Mouse (Mus musculus) embryonic facial prominence, embryonic 13.5 days (tissue): ENCODE results near the gene Kdelr3. TPM values are rescaled to one million over a fixed set of nuclear protein-coding genes. Genes with fewer than 3 reads are reported as not detected.

Experiments used
- ATAC-seq: fragments of 200-750 bp; cut with Nextera tagmentation; 2 replicates; pipeline ENCODE4 v1.8.0; 2017; ENCODE audit warnings: low read depth; ENCODE audit not compliant: insufficient number of reproducible peaks, insufficient read depth, low FRiP score, low TSS enrichment
- H3K27ac ChIP-seq: fragments of 300-500 bp; sonication (generic); 2 replicates; pipeline ENCODE4 v1.5.1; 2015; ENCODE audit warnings: moderate library complexity, mild to moderate bottlenecking, inconsistent platforms
- H3K27me3 ChIP-seq: fragments of 300-500 bp; sonication (generic); 2 replicates; pipeline ENCODE4 v1.6.1; 2015; ENCODE audit warnings: mild to moderate bottlenecking, inconsistent platforms
- H3K36me3 ChIP-seq: fragments of 300-500 bp; sonication (generic); 2 replicates; pipeline ENCODE4 v1.6.1; 2015; ENCODE audit warnings: mild to moderate bottlenecking, inconsistent platforms
- H3K4me1 ChIP-seq: fragments of 300-500 bp; sonication (generic); 2 replicates; pipeline ENCODE4 v1.6.1; 2015; ENCODE audit warnings: inconsistent platforms
- H3K4me2 ChIP-seq: fragments of 300-500 bp; sonication (generic); 2 replicates; pipeline ENCODE4 v1.6.1; 2015; ENCODE audit warnings: moderate library complexity, mild to moderate bottlenecking, inconsistent platforms
- H3K4me3 ChIP-seq: fragments of 300-500 bp; sonication (generic); 2 replicates; pipeline ENCODE4 v1.5.1; 2015; ENCODE audit warnings: mild to moderate bottlenecking, inconsistent platforms
- H3K9ac ChIP-seq: fragments of 300-500 bp; sonication (generic); 2 replicates; pipeline ENCODE4 v1.6.1; 2015; ENCODE audit warnings: mild to moderate bottlenecking, inconsistent platforms
- H3K9me3 ChIP-seq: fragments of 300-500 bp; sonication (generic); 2 replicates; pipeline ENCODE4 v1.6.1; 2016; ENCODE audit warnings: inconsistent platforms
- WGBS: fragments of 180-500 bp; shearing (Covaris S2); methylation state at CpG from one replicate; pipeline ENCODE4 v1.1.7; 2015; ENCODE audit warnings: mixed read lengths; 5-methylcytosine and 5-hydroxymethylcytosine counted together
- polyA plus RNA-seq: library from polyadenylated mRNA; unstranded; fragments of >200 nt; fragmentation: Nextera tagmentation; extraction: Ambion mirVana; gene quantifications from 2 replicates; pipeline ENCODE4 v1.2.1, GENCODE M21; 2015

The Kdelr3 gene
- polyA plus RNA-seq, 1 experiment from 2014 or later, result 99.5 TPM

DNA sequence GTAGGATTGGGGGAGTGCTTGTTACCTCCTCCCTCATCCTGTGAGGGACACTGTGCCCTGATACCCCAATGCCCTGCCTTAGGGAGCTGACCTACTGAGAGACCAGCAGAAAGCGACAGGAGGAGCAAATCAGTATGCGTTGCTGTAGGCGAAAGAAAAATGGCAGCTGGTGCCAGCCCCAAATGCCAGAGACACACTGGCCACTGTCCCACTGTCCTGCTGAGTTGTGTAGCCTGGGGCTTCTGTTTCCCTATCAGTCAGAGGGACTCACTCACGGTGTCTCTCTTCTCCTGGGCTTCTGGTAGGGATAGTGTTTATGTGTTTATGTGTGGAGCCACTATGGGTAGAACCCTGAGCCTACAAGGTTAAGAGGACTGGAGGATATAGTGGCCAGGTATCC, 1.5 kb downstream of the Kdelr3 start:
- 75% methylated on average over 4 of the region's 4 CpGs for WGBS
- H3K4me2 ChIP-seq, result peak overlapping the region; percentile 80
- H3K36me3 ChIP-seq, result peaks cover 12% of the 10 kb centered on the region
- no peak for ATAC-seq
- peaks cover 45% of the 10 kb centered on the region for H3K27me3 ChIP-seq
- H3K4me3 ChIP-seq, result peak overlapping the region; percentile 64
- H3K9ac ChIP-seq, result peak overlapping the region; percentile 84
- H3K27ac ChIP-seq, result no peak overlapping the region
- no peaks in the 10 kb centered on the region; the same call in 1 of the 2 replicates for H3K9me3 ChIP-seq
- peaks cover 38% of the 10 kb centered on the region for H3K4me1 ChIP-seq

GRCm38 (mm10) chr15:79518571-79518970, 2.4 kb downstream of the Kdelr3 start:
- H3K36me3 ChIP-seq, result peaks cover 21% of the 10 kb centered on the region
- H3K27ac ChIP-seq, result no peak overlapping the region
- H3K4me1 ChIP-seq, result peaks cover 37% of the 10 kb centered on the region
- no peaks in the 10 kb centered on the region; the same call in 1 of the 2 replicates for H3K9me3 ChIP-seq
- H3K4me3 ChIP-seq, result no peak overlapping the region
- no peak for ATAC-seq
- WGBS, result 92% methylated on average over 3 of the region's 3 CpGs
- H3K4me2 ChIP-seq, result peak overlapping the region; percentile 80
- peaks cover 38% of the 10 kb centered on the region for H3K27me3 ChIP-seq
- H3K9ac ChIP-seq, result no peak overlapping the region

DNA sequence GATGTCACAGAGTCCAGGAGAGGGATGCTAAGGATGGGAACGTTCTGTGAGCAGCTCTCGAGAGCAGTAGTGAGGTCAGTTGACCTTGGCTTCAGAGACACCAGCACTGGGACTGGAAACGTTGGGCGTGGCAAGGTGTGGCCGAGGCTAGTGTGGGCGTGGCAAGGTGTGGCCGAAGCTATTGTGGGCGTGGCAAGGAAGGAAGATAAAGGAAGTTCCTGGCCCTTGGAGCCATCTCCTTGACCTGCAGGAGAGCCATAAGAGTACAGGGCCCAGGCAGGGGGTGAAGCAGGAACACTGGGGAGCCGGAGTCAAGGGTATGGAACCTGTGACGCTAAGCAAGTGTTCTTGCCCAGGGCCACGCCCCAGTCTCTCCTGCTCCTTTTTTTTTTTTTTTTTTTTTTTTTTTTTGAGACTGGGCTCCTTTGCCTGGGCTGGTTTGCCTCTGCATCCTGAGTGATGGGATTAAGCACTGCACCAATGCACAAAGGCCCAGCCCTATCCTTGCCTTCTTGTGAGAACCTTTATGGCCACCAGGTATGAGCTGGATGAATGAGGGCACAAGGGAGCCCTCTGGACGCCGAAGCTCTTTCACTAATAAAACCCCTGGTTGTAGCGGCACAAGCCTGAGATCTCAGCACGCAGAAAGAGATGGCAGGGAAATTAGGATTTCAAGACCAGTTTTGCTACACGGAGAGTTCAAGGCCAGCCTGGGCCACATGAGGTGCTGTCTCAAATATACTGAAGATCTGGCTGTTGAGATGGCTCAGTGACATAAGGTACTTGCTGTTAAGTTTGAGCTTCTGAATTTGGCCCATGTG, 3.4 kb downstream of the Kdelr3 start:
- Histone ChIP-seq H3K9me3 (no peaks in the 10 kb centered on the region; the same call in 1 of the 2 replicates), H3K27me3 (peaks cover 28% of the 10 kb centered on the region), H3K27ac (no peak overlapping the region), H3K4me2 (no peak overlapping the region), H3K4me3 (no peak overlapping the region), H3K36me3 (peaks cover 30% of the 10 kb centered on the region), H3K9ac (no peak overlapping the region), H3K4me1 (peaks cover 29% of the 10 kb centered on the region)
- 50% methylated on average over 16 of the region's 16 CpGs for WGBS
- ATAC-seq, result no peak

- no peak overlapping the region for H3K4me2 ChIP-seq
- H3K9me3 ChIP-seq, result no peaks in the 10 kb centered on the region
- no peaks in the 10 kb centered on the region for H3K27me3 ChIP-seq
- H3K9ac ChIP-seq, result no peak overlapping the region
- H3K4me3 ChIP-seq, result no peak overlapping the region
- ATAC-seq, result no peak
- WGBS, result 87% methylated on average over 5 of the region's 5 CpGs
- H3K27ac ChIP-seq, result no peak overlapping the region
- peaks cover 86% of the 10 kb centered on the region for H3K36me3 ChIP-seq
- peaks cover 3% of the 10 kb centered on the region for H3K4me1 ChIP-seq
Measured at GRCm38 (mm10) chr15:79525564-79525963, 9.4 kb downstream of the Kdelr3 start.

- ATAC-seq, result no peak
- Histone ChIP-seq H3K36me3 (peaks cover 89% of the 10 kb centered on the region), H3K4me1 (peaks cover 3% of the 10 kb centered on the region), H3K9me3 (no peaks in the 10 kb centered on the region), H3K27me3 (no peaks in the 10 kb centered on the region), H3K4me2 (no peak overlapping the region), H3K27ac (peak overlapping the region; percentile 29; the same call in 1 of the 2 replicates), H3K9ac (no peak overlapping the region), H3K4me3 (no peak overlapping the region)
- 54% methylated on average over 9 of the region's 9 CpGs for WGBS
Measured at GRCm38 (mm10) chr15:79525979-79526768, 10.0 kb downstream of the Kdelr3 start.

DNA sequence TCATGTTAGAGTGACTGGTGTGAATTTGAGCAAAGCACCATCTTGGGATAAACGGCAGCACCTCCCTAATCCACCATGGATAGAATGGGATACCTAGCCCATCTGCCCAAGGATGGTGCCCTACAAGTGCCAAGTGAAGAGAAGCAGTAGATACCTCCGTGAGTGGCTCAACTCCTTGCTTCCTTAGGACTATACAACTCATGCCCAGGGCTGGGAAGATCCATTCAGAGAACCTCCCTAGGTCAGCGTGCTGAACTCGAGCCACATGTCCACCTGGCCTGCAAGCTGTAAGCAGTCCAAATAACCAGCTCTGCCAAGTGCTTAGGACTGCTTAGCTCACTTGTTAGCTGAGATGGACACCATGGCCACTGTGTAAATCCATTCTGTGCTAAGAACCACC, 11.0 kb downstream of the Kdelr3 start:
- WGBS, result 79% methylated on average over 4 of the region's 4 CpGs
- H3K4me2 ChIP-seq, result no peak overlapping the region
- peaks cover 3% of the 10 kb centered on the region for H3K4me1 ChIP-seq
- no peak overlapping the region for H3K9ac ChIP-seq
- no peak for ATAC-seq
- no peak overlapping the region for H3K4me3 ChIP-seq
- H3K36me3 ChIP-seq, result peaks cover 96% of the 10 kb centered on the region
- no peaks in the 10 kb centered on the region for H3K27me3 ChIP-seq
- no peak overlapping the region for H3K27ac ChIP-seq
- no peaks in the 10 kb centered on the region for H3K9me3 ChIP-seq

- Histone ChIP-seq H3K9me3 (no peaks in the 10 kb centered on the region), H3K36me3 (peaks cover 96% of the 10 kb centered on the region), H3K4me2 (no peak overlapping the region), H3K4me3 (no peak overlapping the region), H3K27ac (no peak overlapping the region), H3K4me1 (peaks cover 3% of the 10 kb centered on the region), H3K27me3 (no peaks in the 10 kb centered on the region), H3K9ac (no peak overlapping the region)
- ATAC-seq, result no peak
- 50% methylated on average over 5 of the region's 5 CpGs for WGBS
Measured at GRCm38 (mm10) chr15:79527991-79528639, 11.9 kb downstream of the Kdelr3 start.

- Histone ChIP-seq H3K4me1 (peaks cover 3% of the 10 kb centered on the region), H3K9ac (no peak overlapping the region), H3K4me2 (no peak overlapping the region), H3K36me3 (peaks cover 97% of the 10 kb centered on the region), H3K9me3 (no peaks in the 10 kb centered on the region), H3K27me3 (no peaks in the 10 kb centered on the region), H3K27ac (no peak overlapping the region), H3K4me3 (no peak overlapping the region)
- 73% methylated on average over 7 of the region's 7 CpGs for WGBS
- ATAC-seq, result no peak
Measured at GRCm38 (mm10) chr15:79529935-79530334, 13.7 kb downstream of the Kdelr3 start.

- no peak for ATAC-seq
- Histone ChIP-seq H3K27me3 (no peaks in the 10 kb centered on the region), H3K4me2 (no peak overlapping the region), H3K9me3 (no peaks in the 10 kb centered on the region), H3K4me3 (no peak overlapping the region), H3K9ac (no peak overlapping the region), H3K36me3 (peaks cover 98% of the 10 kb centered on the region), H3K4me1 (peaks cover 3% of the 10 kb centered on the region), H3K27ac (no peak overlapping the region)
- WGBS, result 86% methylated on average over 3 of the region's 3 CpGs
Measured at GRCm38 (mm10) chr15:79533796-79534195, 17.6 kb downstream of the Kdelr3 start.

GRCm38 (mm10) chr15:79543968-79544367, 27.8 kb downstream of the Kdelr3 start:
- H3K27me3 ChIP-seq, result no peaks in the 10 kb centered on the region
- no peak overlapping the region for H3K27ac ChIP-seq
- H3K36me3 ChIP-seq, result peaks cover 53% of the 10 kb centered on the region
- no peak for ATAC-seq
- H3K9ac ChIP-seq, result no peak overlapping the region
- peaks cover 22% of the 10 kb centered on the region for H3K4me1 ChIP-seq
- no peaks in the 10 kb centered on the region for H3K9me3 ChIP-seq
- H3K4me2 ChIP-seq, result peak overlapping the region; percentile 81
- 94% methylated on average over 3 of the region's 3 CpGs for WGBS
- H3K4me3 ChIP-seq, result peak overlapping the region; percentile 91

DNA sequence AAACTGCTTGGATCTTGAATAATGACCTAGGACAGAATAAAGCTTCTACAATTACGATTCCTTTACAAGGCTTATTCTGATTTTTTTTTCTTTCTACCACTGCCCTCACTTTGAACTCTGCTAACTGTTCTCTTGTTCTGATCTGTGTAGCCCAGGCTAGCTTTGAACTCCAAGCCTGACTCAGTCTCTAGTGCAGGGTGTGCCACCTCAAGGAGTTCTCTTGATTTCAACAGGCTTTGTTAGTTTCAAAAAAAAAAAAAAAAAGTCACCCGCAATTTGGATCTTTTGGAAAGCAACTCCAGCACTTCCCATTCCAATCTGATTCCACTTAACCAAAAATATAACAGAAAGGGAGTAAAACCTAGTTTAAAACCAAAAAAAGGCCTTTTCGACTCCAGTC, 29.3 kb downstream of the Kdelr3 start:
- H3K27me3 ChIP-seq, result no peaks in the 10 kb centered on the region
- peak overlapping the region; percentile 91 for H3K4me3 ChIP-seq
- H3K9me3 ChIP-seq, result no peaks in the 10 kb centered on the region
- H3K4me2 ChIP-seq, result peak overlapping the region; percentile 81
- 4% methylated on average over 3 of the region's 3 CpGs for WGBS
- no peak for ATAC-seq
- H3K27ac ChIP-seq, result peak overlapping the region; percentile 98
- peaks cover 38% of the 10 kb centered on the region for H3K36me3 ChIP-seq
- H3K4me1 ChIP-seq, result peaks cover 19% of the 10 kb centered on the region
- H3K9ac ChIP-seq, result peak overlapping the region; percentile 99
